Mouse (Mus musculus): ENCODE measurements around the gene Snx5. TPM values are rescaled to one million over a fixed set of nuclear protein-coding genes. Genes with fewer than 3 reads are reported as not detected.

Snx5 gene
- polyA plus RNA-seq, 1 experiment from 2014 or later = 105 TPM

Other genes starting within 250 kb of the Snx5 start
- not detected in 2 replicates for gene Banf2, start 237.8 kb downstream of the Snx5 start, polyA plus RNA-seq (2014; fragmentation: Nextera tagmentation; extraction: Ambion mirVana)
- 15.7 and 17.4 TPM in 2 replicates for gene Mgme1, start 243 bp downstream of the Snx5 start, polyA plus RNA-seq (2014; fragmentation: Nextera tagmentation; extraction: Ambion mirVana)
- 0.29 TPM in 1 of 2 replicates, not detected in the other for gene Ovol2, start 61.2 kb upstream of the Snx5 start, polyA plus RNA-seq (2014; fragmentation: Nextera tagmentation; extraction: Ambion mirVana)
- 31.1 and 36.8 TPM in 2 replicates for gene Kat14, start 98.1 kb upstream of the Snx5 start, polyA plus RNA-seq (2014; fragmentation: Nextera tagmentation; extraction: Ambion mirVana)
- 1.4 TPM in 1 of 2 replicates, not detected in the other for gene Pet117, start 98.1 kb upstream of the Snx5 start, polyA plus RNA-seq (2014; fragmentation: Nextera tagmentation; extraction: Ambion mirVana)

Measured in midbrain, embryonic 11.5 days (tissue).